Mouse (Mus musculus) kidney, embryonic 14.5 days (tissue): ENCODE measurements around the gene Flnc. TPM values are rescaled to one million over a fixed set of nuclear protein-coding genes. Genes with fewer than 3 reads are reported as not detected.

Source experiments
- ATAC-seq: fragments of 200-750 bp; cut with Nextera tagmentation; 2 replicates; pipeline ENCODE4 v1.8.0; 2017; ENCODE audit warnings: moderate number of reproducible peaks, mild to moderate bottlenecking, moderate TSS enrichment, moderate library complexity; ENCODE audit not compliant: low FRiP score, low TSS enrichment
- H3K27ac ChIP-seq: fragments of 300-500 bp; sonication (generic); 2 replicates; pipeline ENCODE4 v1.5.1; 2014; ENCODE audit warnings: low read depth, mild to moderate bottlenecking, low read length, moderate library complexity, mixed read lengths
- H3K27me3 ChIP-seq: fragments of 300-500 bp; sonication (generic); 2 replicates; pipeline ENCODE4 v1.6.1; 2014; ENCODE audit warnings: mild to moderate bottlenecking, low read length; ENCODE audit not compliant: control insufficient read depth, insufficient read depth
- H3K36me3 ChIP-seq: fragments of 300-500 bp; sonication (generic); 2 replicates; pipeline ENCODE4 v1.6.1; 2014; ENCODE audit warnings: low read length, mixed read lengths; ENCODE audit not compliant: control insufficient read depth, insufficient read depth
- H3K4me1 ChIP-seq: fragments of 300-500 bp; sonication (generic); 2 replicates; pipeline ENCODE4 v1.6.1; 2014; ENCODE audit warnings: low read length, mixed read lengths; ENCODE audit not compliant: control insufficient read depth, insufficient read depth
- H3K4me2 ChIP-seq: fragments of 300-500 bp; sonication (generic); replicated peaks from 2 replicates; pipeline ENCODE4 v1.6.1; 2014; ENCODE audit warnings: low read depth, mild to moderate bottlenecking, low read length
- H3K4me3 ChIP-seq: fragments of 300-500 bp; sonication (generic); 2 replicates; pipeline ENCODE4 v1.5.1; 2014; ENCODE audit warnings: mild to moderate bottlenecking, low read length
- H3K9ac ChIP-seq: fragments of 300-500 bp; sonication (generic); 2 replicates; pipeline ENCODE4 v1.6.1; 2014; ENCODE audit warnings: low read depth, mild to moderate bottlenecking, low read length, moderate library complexity
- H3K9me3 ChIP-seq: fragments of 300-500 bp; sonication (generic); 2 replicates; pipeline ENCODE4 v1.6.1; 2016; ENCODE audit warnings: low read length; ENCODE audit not compliant: control insufficient read depth
- WGBS: fragments of 180-500 bp; shearing (Covaris S2); extraction: QIAGEN DNeasy Blood & Tissue Kit; methylation state at CpG from one replicate; pipeline ENCODE4 v1.1.7; 2014; 5-methylcytosine and 5-hydroxymethylcytosine counted together
- polyA plus RNA-seq: library from polyadenylated mRNA; unstranded; fragments of >200 nt; fragmentation: Nextera tagmentation; extraction: Ambion mirVana; gene quantifications from 2 replicates; pipeline ENCODE4 v1.2.1, GENCODE M21; 2014

The Flnc gene
- polyA plus RNA-seq, 1 experiment from 2014 or later = 8.3 TPM

- peak within 1 kb of the TSS; percentile 61 for H3K4me3 ChIP-seq
Observed at GRCm38 (mm10) chr6:29395910-29396713, 36.9 kb upstream of the Flnc start, which contains the start of gene Ccdc136. Ccdc136 (plus strand) TSS chr6:29396309.

DNA sequence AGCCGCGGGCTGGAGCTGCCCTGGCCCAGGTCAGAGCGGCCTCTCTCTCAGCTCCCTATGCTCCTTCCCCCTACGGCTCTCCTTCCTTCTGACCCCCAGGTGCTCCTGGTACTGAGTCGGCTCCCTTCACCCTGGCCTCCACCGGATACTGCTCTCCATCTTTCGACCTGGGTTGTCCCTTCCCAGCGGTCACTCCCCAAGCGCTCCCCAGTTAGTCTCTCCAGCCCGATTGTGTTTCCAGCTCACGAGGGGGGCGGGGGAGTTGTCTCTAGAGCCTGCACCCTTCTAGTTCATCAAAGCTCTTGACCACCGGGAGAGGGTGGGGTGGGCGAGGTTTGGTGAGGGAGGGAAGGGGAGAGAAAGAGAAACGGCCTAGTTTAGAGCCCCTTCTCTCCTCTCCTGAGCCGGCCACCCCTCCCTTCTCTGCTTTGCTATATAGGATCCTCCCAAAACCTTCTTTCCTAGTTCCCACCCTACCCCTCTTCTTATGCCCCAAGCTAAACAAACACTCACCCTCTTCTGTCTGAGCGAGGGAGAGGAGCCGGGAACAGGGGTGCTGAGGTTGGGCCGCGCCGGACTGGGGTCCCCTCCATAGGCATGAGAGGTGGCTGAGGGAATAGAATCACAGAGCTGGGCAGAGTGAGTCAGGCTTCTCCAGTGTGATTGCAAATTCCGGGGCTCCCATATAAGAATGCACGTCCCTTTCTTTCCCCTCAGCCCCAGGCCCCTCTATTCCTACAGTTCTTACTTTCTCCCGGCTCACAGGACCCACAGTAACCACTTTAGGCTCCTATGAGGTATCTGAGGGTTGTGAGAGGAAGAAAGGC, 36.1 kb upstream of the Flnc start:
- Histone ChIP-seq H3K9me3 (no peaks in the 10 kb centered on the region), H3K27me3 (peaks cover 6% of the 10 kb centered on the region; the same call in 1 of the 2 replicates), H3K27ac (peak overlapping the region; percentile 49), H3K4me3 (peak overlapping the region; percentile 61), H3K4me2 (peak overlapping the region; percentile 74), H3K9ac (peak overlapping the region; percentile 57), H3K4me1 (no peaks in the 10 kb centered on the region), H3K36me3 (no peaks in the 10 kb centered on the region)
- peak; percentile 82 for ATAC-seq
- WGBS = 2% methylated on average over 23 of the region's 24 CpGs

More at GRCm38 (mm10) chr6:29395910-29396713, 36.9 kb upstream of the Flnc start, which contains the start of gene Ccdc136:
- peak within 1 kb of the TSS; percentile 57 for H3K9ac ChIP-seq
- no peaks in the 10 kb centered on the region for H3K4me1 ChIP-seq
- ATAC-seq = peak; percentile 93
- peaks cover 6% of the 10 kb centered on the region; the same call in 1 of the 2 replicates for H3K27me3 ChIP-seq
- H3K36me3 ChIP-seq = no peaks in the 10 kb centered on the region
- H3K4me2 ChIP-seq = peak within 1 kb of the TSS; percentile 74
- peak within 1 kb of the TSS; percentile 49 for H3K27ac ChIP-seq
- under 1% methylated on average over 35 of the region's 49 CpGs for WGBS
- no peaks in the 10 kb centered on the region for H3K9me3 ChIP-seq

GRCm38 (mm10) chr6:29397575-29397974, 35.5 kb upstream of the Flnc start:
- no peaks in the 10 kb centered on the region for H3K9me3 ChIP-seq
- no peak for ATAC-seq
- H3K9ac ChIP-seq = peak overlapping the region; percentile 57; the same call in 1 of the 2 replicates
- 10% methylated on average over 6 of the region's 6 CpGs for WGBS
- H3K4me3 ChIP-seq = peak overlapping the region; percentile 61
- H3K4me2 ChIP-seq = peak overlapping the region; percentile 74
- H3K36me3 ChIP-seq = no peaks in the 10 kb centered on the region
- H3K4me1 ChIP-seq = 0 out of 2 replicates have a peak, but pooled peaks cover 1% of the 10 kb centered on the region
- peaks cover 6% of the 10 kb centered on the region; the same call in 1 of the 2 replicates for H3K27me3 ChIP-seq
- H3K27ac ChIP-seq = no peak overlapping the region

DNA sequence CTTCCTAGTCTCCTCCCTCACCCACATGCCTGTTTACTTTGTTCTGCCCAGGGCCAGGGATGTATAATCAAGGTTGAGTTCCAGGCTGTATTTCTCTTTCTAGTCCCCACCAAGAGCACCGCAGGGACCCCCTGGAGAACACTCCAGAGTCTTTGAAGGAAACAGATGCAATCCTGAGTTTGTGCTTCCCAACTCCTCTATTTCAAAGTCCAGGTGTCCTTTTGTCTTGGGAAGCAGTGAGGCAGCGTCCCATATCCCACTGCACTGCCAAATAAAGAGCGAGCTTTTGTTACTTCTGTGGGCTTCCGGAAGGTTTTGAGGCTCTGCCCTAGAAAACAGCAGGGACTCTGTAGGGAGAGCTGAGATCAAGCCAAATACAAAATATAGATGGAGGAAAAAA, 33.2 kb upstream of the Flnc start:
- 84% methylated on average over 4 of the region's 4 CpGs for WGBS
- Histone ChIP-seq H3K4me3 (no peak overlapping the region), H3K36me3 (no peaks in the 10 kb centered on the region), H3K9me3 (no peaks in the 10 kb centered on the region), H3K9ac (no peak overlapping the region), H3K27ac (no peak overlapping the region), H3K4me2 (no peak overlapping the region), H3K4me1 (0 out of 2 replicates have a peak, but pooled peaks cover 4% of the 10 kb centered on the region), H3K27me3 (no peaks in the 10 kb centered on the region; the same call in 1 of the 2 replicates)
- no peak for ATAC-seq

DNA sequence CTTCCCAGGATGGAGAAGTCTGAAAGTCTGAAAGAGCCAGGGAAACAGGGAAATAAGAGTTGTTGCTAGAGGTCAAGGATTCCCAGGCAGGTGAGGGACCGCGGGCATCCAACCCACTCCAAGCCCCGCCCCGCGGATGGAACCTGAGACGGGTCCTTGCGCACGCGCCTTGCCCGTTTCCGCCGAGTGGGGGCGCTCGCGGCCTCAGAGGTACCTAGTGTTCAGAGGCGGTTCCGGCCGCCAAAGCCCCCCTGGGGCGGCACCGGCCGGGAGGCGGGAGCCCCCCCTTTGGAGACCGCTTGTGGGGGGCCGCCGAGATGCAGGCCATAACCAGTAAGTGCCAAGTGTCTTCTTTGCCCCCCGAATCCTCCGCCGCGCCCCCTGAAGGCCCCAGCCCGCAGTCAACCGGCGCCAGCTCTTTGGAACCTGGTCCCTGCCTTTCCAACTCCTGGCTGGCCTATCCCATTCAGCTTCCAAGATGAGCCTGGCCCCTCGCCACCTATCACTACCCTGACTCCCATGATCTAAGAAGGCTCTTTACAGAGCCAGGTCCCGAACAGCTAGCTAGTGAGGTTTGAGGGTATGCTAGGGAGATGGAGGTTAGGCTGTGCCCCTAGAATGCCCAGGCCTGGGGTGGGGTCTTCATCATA, 30.2 kb upstream of the Flnc start:
- H3K27ac ChIP-seq = no peak overlapping the region
- H3K36me3 ChIP-seq = no peaks in the 10 kb centered on the region
- H3K4me1 ChIP-seq = 0 out of 2 replicates have a peak, but pooled peaks cover 4% of the 10 kb centered on the region
- peak overlapping the region; percentile 40 for H3K4me2 ChIP-seq
- H3K9ac ChIP-seq = no peak overlapping the region
- H3K9me3 ChIP-seq = no peaks in the 10 kb centered on the region
- H3K27me3 ChIP-seq = no peaks in the 10 kb centered on the region
- WGBS = 5% methylated on average over 34 of the region's 34 CpGs
- ATAC-seq = peak; percentile 57
- H3K4me3 ChIP-seq = peak overlapping the region; percentile 21; the same call in 1 of the 2 replicates

DNA sequence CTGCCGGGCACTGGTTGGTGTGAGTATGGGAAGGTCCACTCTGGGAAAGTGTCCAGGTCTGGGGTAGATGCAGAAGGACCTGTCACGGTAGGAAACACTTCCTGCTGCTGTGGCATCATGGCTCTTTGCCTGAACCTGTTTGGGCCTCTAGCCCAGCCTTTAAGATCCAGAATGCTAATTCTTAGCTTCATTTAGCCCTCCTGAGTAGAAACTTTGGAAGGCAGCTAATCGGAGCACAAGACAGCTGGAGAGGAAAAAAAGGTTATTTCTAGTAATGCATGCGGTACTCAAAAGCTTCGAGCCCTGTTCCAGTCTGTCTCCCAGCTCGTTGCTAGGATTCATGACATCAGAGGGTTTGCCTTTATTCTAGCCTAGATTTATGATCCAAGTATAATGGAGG, 26.6 kb upstream of the Flnc start:
- Histone ChIP-seq H3K27ac (no peak overlapping the region), H3K4me2 (no peak overlapping the region), H3K4me1 (0 out of 2 replicates have a peak, but pooled peaks cover 4% of the 10 kb centered on the region), H3K9me3 (no peaks in the 10 kb centered on the region), H3K27me3 (no peaks in the 10 kb centered on the region), H3K4me3 (no peak overlapping the region), H3K9ac (no peak overlapping the region), H3K36me3 (peaks cover 14% of the 10 kb centered on the region)
- 79% methylated on average over 6 of the region's 6 CpGs for WGBS
- ATAC-seq = no peak

- Histone ChIP-seq H3K4me2 (no peak overlapping the region), H3K36me3 (peaks cover 20% of the 10 kb centered on the region), H3K27me3 (no peaks in the 10 kb centered on the region), H3K4me1 (no peaks in the 10 kb centered on the region), H3K4me3 (no peak overlapping the region), H3K9ac (no peak overlapping the region), H3K9me3 (no peaks in the 10 kb centered on the region), H3K27ac (no peak overlapping the region)
- ATAC-seq = no peak
- WGBS = 84% methylated on average over 9 of the region's 9 CpGs
Observed at GRCm38 (mm10) chr6:29415446-29415845, 17.6 kb upstream of the Flnc start.

GRCm38 (mm10) chr6:29420596-29420995, 12.5 kb upstream of the Flnc start:
- H3K27me3 ChIP-seq = no peaks in the 10 kb centered on the region
- H3K4me3 ChIP-seq = no peak overlapping the region
- H3K4me2 ChIP-seq = no peak overlapping the region
- no peak for ATAC-seq
- no peaks in the 10 kb centered on the region for H3K4me1 ChIP-seq
- peaks cover 2% of the 10 kb centered on the region; the same call in 1 of the 2 replicates for H3K36me3 ChIP-seq
- WGBS = 89% methylated on average over 2 of the region's 2 CpGs
- no peak overlapping the region for H3K9ac ChIP-seq
- H3K9me3 ChIP-seq = no peaks in the 10 kb centered on the region
- no peak overlapping the region for H3K27ac ChIP-seq
